Mouse (Mus musculus) stomach, postnatal 0 days (tissue): ENCODE results near the gene Dhx37. TPM values are rescaled to one million over a fixed set of nuclear protein-coding genes. Genes with fewer than 3 reads are reported as not detected.
A peak's percentile ranks its signal among the peaks of the same experiment; 100 is the strongest.

Source experiments
- ATAC-seq: fragments of 200-750 bp; cut with Nextera tagmentation; 2 replicates; pipeline ENCODE4 v1.8.0; 2017; ENCODE audit not compliant: low FRiP score, low TSS enrichment
- DNase-seq: peaks from one replicate; pipeline ENCODE4 v3.0.0-alpha.2; 2016; ENCODE audit warnings: low spot score
- H3K27ac ChIP-seq: fragments of 300-500 bp; sonication (generic); replicated peaks from 2 replicates; pipeline ENCODE4 v1.5.1; 2014; ENCODE audit warnings: mild to moderate bottlenecking, control low read depth
- H3K27me3 ChIP-seq: fragments of 300-500 bp; sonication (generic); 2 replicates; pipeline ENCODE4 v1.6.1; 2014; ENCODE audit warnings: low read length; ENCODE audit not compliant: control insufficient read depth, insufficient read depth
- H3K36me3 ChIP-seq: fragments of 300-500 bp; sonication (generic); 2 replicates; pipeline ENCODE4 v1.6.1; 2014; ENCODE audit warnings: low read length, mixed read lengths; ENCODE audit not compliant: control insufficient read depth, insufficient read depth
- H3K4me1 ChIP-seq: fragments of 300-500 bp; sonication (generic); replicated peaks from 2 replicates; pipeline ENCODE4 v1.6.1; 2014; ENCODE audit warnings: antibody characterized with exemption; ENCODE audit not compliant: control insufficient read depth, insufficient read depth
- H3K4me2 ChIP-seq: fragments of 300-500 bp; sonication (generic); replicated peaks from 2 replicates; pipeline ENCODE4 v1.6.1; 2014; ENCODE audit warnings: low read depth, mild to moderate bottlenecking, control low read depth, moderate library complexity
- H3K4me3 ChIP-seq: fragments of 300-500 bp; sonication (generic); 2 replicates; pipeline ENCODE4 v1.5.1; 2014; ENCODE audit warnings: low read depth, low read length, control low read depth
- H3K9ac ChIP-seq: fragments of 300-500 bp; sonication (generic); 2 replicates; pipeline ENCODE4 v1.6.1; 2014; ENCODE audit warnings: mild to moderate bottlenecking, low read length, control low read depth, mixed read lengths
- H3K9me3 ChIP-seq: fragments of 300-500 bp; sonication (generic); 2 replicates; pipeline ENCODE4 v1.6.1; 2016; ENCODE audit warnings: low read length; ENCODE audit not compliant: control insufficient read depth
- CTCF ChIP-seq: IDR thresholded peaks from 2 replicates; pipeline ENCODE4 v1.5.1; 2016; ENCODE audit warnings: antibody characterized with exemption, low read depth, mild to moderate bottlenecking, moderate library complexity
- EP300 ChIP-seq: optimal IDR thresholded peaks from 2 replicates; pipeline ENCODE3; 2016; ENCODE audit warnings: antibody characterized with exemption
- WGBS: fragments of 180-500 bp; shearing (Covaris S2); extraction: QIAGEN DNeasy Blood & Tissue Kit; methylation state at CpG from one replicate; pipeline ENCODE4 v1.1.7; 2014; 5-methylcytosine and 5-hydroxymethylcytosine counted together
- polyA plus RNA-seq: library from polyadenylated mRNA; unstranded; fragments of >200 nt; fragmentation: Nextera tagmentation; extraction: Ambion mirVana; gene quantifications from 2 replicates; pipeline ENCODE4 v1.2.1, GENCODE M21; 2015

Gene Dhx37
- polyA plus RNA-seq, 1 experiment from 2014 or later = 3.3 TPM

DNA sequence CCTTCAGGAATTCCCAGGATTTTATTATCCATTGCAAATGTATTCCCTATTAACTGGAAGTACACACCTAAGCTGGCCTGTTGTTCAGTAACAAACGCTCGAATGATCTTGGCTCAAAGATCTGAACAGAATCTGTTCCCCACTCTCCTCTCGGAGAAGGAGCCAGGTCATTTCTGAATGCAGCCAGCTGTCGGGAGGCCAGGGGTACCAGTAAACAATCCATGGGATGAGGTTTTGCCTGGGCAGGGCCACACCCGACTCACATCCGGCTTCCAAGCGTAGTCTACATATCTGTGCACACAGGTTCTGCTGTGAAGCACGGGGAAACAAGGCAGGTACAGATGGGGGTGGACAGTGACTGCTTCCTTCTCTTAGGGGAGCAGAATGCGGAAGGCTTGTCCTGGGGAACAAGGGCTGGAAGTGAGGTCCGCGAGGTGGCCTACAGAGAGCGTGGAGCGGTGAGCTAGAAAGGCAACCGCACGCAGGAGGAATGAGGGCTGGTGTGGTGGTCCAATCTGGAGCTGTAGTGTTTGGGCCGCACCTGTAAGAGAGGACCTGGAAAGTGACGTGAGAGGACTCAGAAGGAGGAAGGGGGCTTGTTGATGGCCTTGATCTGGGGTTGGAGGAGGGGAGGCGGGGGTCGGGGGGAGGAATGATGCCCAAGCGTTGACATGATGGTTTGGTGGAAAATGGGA lies 27.5 kb downstream of the Dhx37 start:
- H3K27ac ChIP-seq = peak overlapping the region; percentile 96
- peak overlapping the region; percentile 70 for H3K9ac ChIP-seq
- peak; percentile 76 for ATAC-seq
- no peaks in the 10 kb centered on the region for H3K4me1 ChIP-seq
- TF ChIP-seq EP300 (no peak), CTCF (no peak)
- WGBS = under 1% methylated on average over 20 of the region's 20 CpGs
- H3K36me3 ChIP-seq = no peaks in the 10 kb centered on the region
- peak overlapping the region; percentile 76 for H3K4me2 ChIP-seq
- peak; percentile 83 for DNase-seq
- H3K9me3 ChIP-seq = no peaks in the 10 kb centered on the region
- H3K4me3 ChIP-seq = peak overlapping the region; percentile 59
- H3K27me3 ChIP-seq = no peaks in the 10 kb centered on the region

DNA sequence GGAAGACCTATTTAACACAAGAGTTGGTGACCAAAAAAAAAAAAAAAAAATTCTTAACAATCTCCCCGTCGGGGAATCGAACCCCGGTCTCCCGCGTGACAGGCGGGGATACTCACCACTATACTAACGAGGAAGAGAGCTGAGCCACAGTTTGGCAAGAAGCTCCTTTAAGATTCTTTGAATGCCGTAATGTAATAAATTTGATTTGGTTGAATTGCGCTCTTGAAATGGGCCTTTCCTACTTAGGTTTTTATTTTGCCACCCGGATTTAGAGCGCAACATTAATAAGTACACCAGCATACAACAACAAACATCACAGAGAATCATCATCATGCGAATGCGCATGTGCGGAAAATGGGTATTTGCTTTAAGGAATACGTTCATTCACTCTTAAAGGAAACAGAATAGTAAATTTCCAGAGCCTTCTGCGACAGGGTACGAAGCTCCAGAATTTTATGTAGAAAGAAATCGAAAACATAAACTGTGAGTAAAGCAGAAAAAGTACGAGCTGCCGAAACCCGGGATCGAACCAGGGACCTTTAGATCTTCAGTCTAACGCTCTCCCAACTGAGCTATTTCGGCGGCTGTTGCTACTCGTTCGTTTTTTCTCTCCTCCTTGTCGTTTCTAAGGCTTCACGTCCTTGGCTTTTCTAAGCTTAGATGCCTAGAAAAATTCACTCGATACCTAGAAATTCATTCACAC lies 28.2 kb downstream of the Dhx37 start:
- no peaks in the 10 kb centered on the region for H3K27me3 ChIP-seq
- H3K4me2 ChIP-seq = peak overlapping the region; percentile 76
- WGBS = under 1% methylated on average over 31 of the region's 31 CpGs
- ATAC-seq (peak; percentile 77), DNase-seq (peak; percentile 89)
- no peaks in the 10 kb centered on the region for H3K9me3 ChIP-seq
- H3K9ac ChIP-seq = peak overlapping the region; percentile 70
- no peaks in the 10 kb centered on the region for H3K36me3 ChIP-seq
- no peaks in the 10 kb centered on the region for H3K4me1 ChIP-seq
- H3K4me3 ChIP-seq = peak overlapping the region; percentile 59
- TF ChIP-seq CTCF (no peak), EP300 (peak; percentile 44)
- H3K27ac ChIP-seq = peak overlapping the region; percentile 96

DNA sequence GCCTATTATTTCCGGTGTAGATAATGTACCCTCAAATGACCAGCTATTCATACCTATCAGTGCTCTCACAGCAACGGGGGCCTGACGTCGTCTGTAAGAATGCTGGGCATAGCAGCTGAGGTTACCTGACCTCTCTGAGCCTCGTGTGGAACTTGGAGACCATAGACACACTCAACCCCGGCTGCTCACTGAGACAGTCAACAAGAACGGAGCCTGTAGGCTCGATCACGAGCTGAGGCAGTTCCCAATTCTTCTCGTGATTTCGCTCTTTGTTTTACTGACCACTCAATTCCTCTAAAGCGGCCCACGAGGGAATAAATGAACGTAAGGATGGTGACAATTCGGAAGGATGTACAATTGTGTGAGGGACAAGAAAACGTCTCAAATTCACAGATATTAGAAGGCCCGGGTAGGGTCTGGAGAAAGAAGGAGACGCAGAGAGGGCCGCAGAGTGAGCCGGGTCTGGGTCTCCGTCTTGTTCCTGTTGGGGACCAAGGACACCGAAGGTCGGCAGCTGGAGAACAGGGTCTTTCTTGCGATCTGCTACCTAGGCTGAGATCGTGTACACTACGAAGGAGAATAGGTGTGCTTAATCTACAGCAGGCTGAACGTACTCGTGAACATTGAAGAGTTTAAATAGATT lies 28.9 kb downstream of the Dhx37 start:
- H3K9me3 ChIP-seq = no peaks in the 10 kb centered on the region
- H3K4me3 ChIP-seq = peak overlapping the region; percentile 59
- H3K27ac ChIP-seq = peak overlapping the region; percentile 96
- TF ChIP-seq EP300 = no peak
- TF ChIP-seq CTCF = no peak
- H3K36me3 ChIP-seq = no peaks in the 10 kb centered on the region
- peak; percentile 40; the same call in 1 of the 2 replicates for ATAC-seq
- H3K9ac ChIP-seq = peak overlapping the region; percentile 68
- H3K27me3 ChIP-seq = no peaks in the 10 kb centered on the region
- DNase-seq = peak; percentile 46
- under 1% methylated on average over 28 of the region's 28 CpGs for WGBS
- peak overlapping the region; percentile 76 for H3K4me2 ChIP-seq
- H3K4me1 ChIP-seq = no peaks in the 10 kb centered on the region

DNA sequence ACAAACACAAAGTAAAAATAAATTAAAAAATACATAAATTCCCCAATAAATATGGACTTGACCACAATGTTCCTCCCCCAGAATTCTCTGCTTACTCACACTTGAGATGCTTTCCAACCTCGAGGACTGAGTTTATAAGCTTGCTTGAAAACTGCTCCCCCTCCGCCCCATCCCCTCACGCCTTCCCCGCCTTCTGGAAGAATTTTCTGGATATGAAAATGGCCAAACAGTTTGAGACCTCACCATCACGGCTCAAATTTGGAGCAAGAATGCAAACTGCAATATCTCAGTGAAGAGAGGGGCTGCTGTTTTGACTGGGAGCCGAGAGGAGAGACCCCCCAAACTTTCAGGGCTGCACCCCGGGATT lies 29.4 kb downstream of the Dhx37 start:
- no peaks in the 10 kb centered on the region for H3K9me3 ChIP-seq
- H3K36me3 ChIP-seq = no peaks in the 10 kb centered on the region
- no peak for TF ChIP-seq CTCF
- TF ChIP-seq EP300 = no peak
- H3K27ac ChIP-seq = peak overlapping the region; percentile 96
- no peaks in the 10 kb centered on the region for H3K27me3 ChIP-seq
- ATAC-seq (no peak), DNase-seq (peak; percentile 31)
- H3K4me1 ChIP-seq = no peaks in the 10 kb centered on the region
- peak overlapping the region; percentile 76 for H3K4me2 ChIP-seq
- H3K9ac ChIP-seq = peak overlapping the region; percentile 68
- WGBS = 1% methylated on average over 7 of the region's 7 CpGs
- peak overlapping the region; percentile 59 for H3K4me3 ChIP-seq

DNA sequence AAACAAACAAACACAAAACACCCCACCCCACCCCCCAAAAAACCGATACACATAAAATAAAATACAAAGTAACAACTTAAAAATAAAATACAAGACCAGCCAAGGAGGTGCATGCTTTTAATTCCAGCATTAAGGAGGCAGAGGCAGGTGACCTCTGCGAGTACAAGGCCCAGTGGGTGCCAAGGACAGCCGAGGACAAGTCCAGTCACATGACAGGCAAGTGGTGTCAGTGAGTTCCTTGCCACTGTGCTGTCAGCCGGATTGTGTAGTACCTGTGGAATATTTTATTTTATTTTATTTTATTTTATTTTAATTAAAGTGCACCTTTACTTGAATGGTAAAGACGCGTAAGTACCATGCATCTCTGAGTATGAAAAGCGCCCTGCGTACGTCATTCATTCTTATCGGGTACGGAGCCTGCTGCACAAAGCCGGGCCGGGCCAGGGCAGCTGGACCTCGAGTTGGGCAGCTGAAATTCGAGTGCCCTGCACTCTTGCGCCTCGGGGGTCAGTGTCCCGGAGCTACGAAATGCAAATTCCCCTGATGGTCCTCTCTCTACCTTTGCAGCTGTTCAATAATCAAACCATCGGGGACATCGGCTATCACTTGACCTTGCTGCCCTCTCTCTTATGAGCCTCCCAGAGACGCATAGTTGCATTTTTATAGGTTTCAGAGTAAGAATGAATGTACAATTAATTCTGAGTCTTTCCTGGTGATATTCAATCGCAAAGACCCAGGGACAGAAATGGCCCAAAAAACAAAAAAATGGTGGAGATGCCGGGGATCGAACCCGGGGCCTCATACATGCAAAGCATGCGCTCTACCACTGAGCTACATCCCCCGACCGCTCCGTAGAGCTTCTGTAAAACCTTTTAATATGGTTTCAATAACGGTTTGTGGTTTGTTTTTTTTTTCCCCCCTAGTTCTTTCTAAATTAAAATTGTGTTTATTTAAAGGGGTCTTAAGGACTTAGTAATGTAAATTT lies 30.1 kb downstream of the Dhx37 start:
- Histone ChIP-seq H3K27me3 (no peaks in the 10 kb centered on the region), H3K4me3 (peak overlapping the region; percentile 25; the same call in 1 of the 2 replicates), H3K27ac (no peak overlapping the region), H3K4me1 (no peaks in the 10 kb centered on the region), H3K9ac (no peak overlapping the region), H3K9me3 (no peaks in the 10 kb centered on the region), H3K4me2 (peak overlapping the region; percentile 48), H3K36me3 (no peaks in the 10 kb centered on the region)
- DNase-seq = peak; percentile 50
- WGBS = 13% methylated on average over 31 of the region's 31 CpGs
- TF ChIP-seq CTCF = no peak
- no peak for TF ChIP-seq EP300
- 0 out of 2 replicates have a peak, but pooled peaks have one; percentile 16 for ATAC-seq
